In the genomic region with DNA sequence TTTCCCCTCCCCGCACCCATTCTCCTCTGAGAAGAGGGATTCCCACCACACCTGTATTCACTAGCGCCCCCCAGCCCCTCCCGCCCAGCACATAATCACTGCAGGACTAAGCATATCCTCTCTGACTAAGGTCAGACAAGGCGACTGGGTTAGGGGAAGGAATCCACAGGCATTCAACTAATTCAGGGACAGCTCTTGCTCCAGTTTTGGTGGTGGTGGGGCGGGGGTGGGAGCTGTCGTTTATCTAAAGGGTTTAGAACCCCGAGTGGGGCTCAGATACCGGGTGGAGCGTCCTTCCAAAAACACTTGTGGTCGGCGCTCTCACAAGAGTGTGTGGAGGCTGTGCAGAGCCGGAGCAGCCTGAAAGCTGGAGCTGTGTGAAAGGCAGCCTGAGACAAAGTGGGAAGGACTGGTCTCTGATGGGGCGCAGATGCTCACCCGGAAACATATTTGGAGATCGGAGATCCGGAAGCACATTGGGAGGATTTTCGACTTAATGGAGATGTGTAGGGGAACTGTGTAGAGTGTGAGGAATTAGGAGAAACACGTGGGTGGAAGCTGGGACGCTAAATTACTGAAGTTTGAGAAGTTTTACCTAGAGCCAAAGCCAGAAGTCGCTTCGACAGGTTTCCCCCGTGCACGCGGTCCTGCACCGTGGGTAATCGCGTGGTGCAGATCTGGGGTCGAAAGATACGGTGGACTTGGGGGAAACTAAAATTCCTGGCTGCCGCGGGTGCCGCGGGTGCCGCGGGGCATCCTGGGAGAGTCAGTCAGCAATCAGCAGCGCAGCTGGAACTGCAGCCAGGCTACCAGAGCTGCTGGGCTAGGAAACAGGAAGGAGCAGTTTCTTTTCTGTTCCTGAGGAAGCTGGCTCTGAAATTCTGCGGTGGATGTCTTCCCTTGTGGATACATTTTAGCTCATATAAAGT, we compare ENCODE assay signal across 8 mouse cellular contexts. TPM values are rescaled to one million over a fixed set of nuclear protein-coding genes. Genes with fewer than 3 reads are reported as not detected.
DNase-seq lines count a peak whose midpoint lies in the region; ATAC-seq and TF ChIP-seq lines count a peak whose summit lies in the region.

No protein-coding gene starts in this region.

- no peaks in the 10 kb centered on the region for H3K36me3 ChIP-seq in hindbrain, embryonic 15.5 days

- no peak; the same call in 1 of the 2 replicates for TF ChIP-seq CTCF in left cerebral cortex, adult 2 months (IDR thresholded peaks at IDR 0.05)

- H3K4me3 ChIP-seq in hindbrain, embryonic 15.5 days = peak overlapping the region; percentile 53
- H3K4me3 ChIP-seq in left cerebral cortex, adult 2 months = peak overlapping the region; percentile 52

- peak; percentile 48 for DNase-seq in T-cell, adult 2 months (ENCODE audit: low spot score)
- DNase-seq in cerebellum, postnatal 10 days = peak; percentile 72 to 76
- peak; percentile 68 for DNase-seq in gastrocnemius, adult 18-20 months (ENCODE audit: low spot score)
- DNase-seq in left cerebral cortex, adult 2 months (ENCODE audit: extremely low spot score in 1 of 2, low spot score in 2 of 2) = peak; percentile 65 to 69
- DNase-seq in right cerebral cortex, postnatal 14 days = peak; percentile 57
- DNase-seq in yolk sac, embryonic 10.5 days (ENCODE audit: low spot score) = peak; percentile 83

- peak overlapping the region; percentile 58 for H3K9ac ChIP-seq in hindbrain, embryonic 15.5 days

- H3K27ac ChIP-seq in hindbrain, embryonic 15.5 days (replicated peaks) = peak overlapping the region; percentile 77
- H3K27ac ChIP-seq in left cerebral cortex, adult 2 months = peak overlapping the region; percentile 85

- 0% methylated on average over 37 of the region's 37 CpGs for WGBS in hindbrain, embryonic 15.5 days

- peaks cover 17% of the 10 kb centered on the region for H3K4me1 ChIP-seq in hindbrain, embryonic 15.5 days (replicated peaks)

- peak overlapping the region; percentile 84 for H3K4me2 ChIP-seq in hindbrain, embryonic 15.5 days

- no peaks in the 10 kb centered on the region for H3K9me3 ChIP-seq in hindbrain, embryonic 15.5 days

- ATAC-seq in hindbrain, embryonic 15.5 days (ENCODE audit: low FRiP score, low read depth) = peak; percentile 92
- ATAC-seq in megakaryocyte, adult 5-6 weeks (ENCODE audit: poor library complexity, severe bottlenecking) = peak; percentile 97

- H3K27me3 ChIP-seq in hindbrain, embryonic 15.5 days = no peaks in the 10 kb centered on the region

- intact Hi-C loops in left cerebral cortex, adult 2 months (cut with DNase I) = loop anchor here (1.0 kb wide), 3 partner anchors 18 to 244 kb away; a partner anchor contains a TSS

RNA-seq across cellular contexts. Expression of a gene that starts 18.9 kb away (rescaled TPM):
- 1 to 10 TPM; 6.4 to 8.7 TPM for total RNA-seq in gastrocnemius, adult 18-20 months (2021)
- polyA plus RNA-seq in hindbrain, embryonic 15.5 days (2015; fragmentation: Nextera tagmentation; extraction: Ambion mirVana) = 2.2 and 2.3 TPM in 2 replicates
- total RNA-seq in left cerebral cortex, adult 2 months (2021) = 1 to 10 TPM; 6.5 to 6.8 TPM
- total RNA-seq in megakaryocyte, adult 5-6 weeks (2015) = 20.2 and 25.4 TPM in 2 replicates
- 31.0 and 36.1 TPM in 2 replicates for total RNA-seq in megakaryocyte, adult 5-6 weeks (2017)

RNA-seq across cellular contexts. Expression of a gene that starts 27.7 kb away (rescaled TPM):
- total RNA-seq in gastrocnemius, adult 18-20 months (2021) = 1 to 10 TPM; 1.1 to 1.2 TPM
- polyA plus RNA-seq in hindbrain, embryonic 15.5 days (2015; fragmentation: Nextera tagmentation; extraction: Ambion mirVana) = 9.4 and 9.5 TPM in 2 replicates
- total RNA-seq in left cerebral cortex, adult 2 months (2021) = 1 to 10 TPM; 4.0 to 5.1 TPM
- 23.9 and 25.5 TPM in 2 replicates for total RNA-seq in megakaryocyte, adult 5-6 weeks (2015)
- total RNA-seq in megakaryocyte, adult 5-6 weeks (2017) = 13.7 and 16.0 TPM in 2 replicates

RNA-seq across cellular contexts. Expression of a gene that starts 50.3 kb away (rescaled TPM):
- total RNA-seq in gastrocnemius, adult 18-20 months (2021) = 1 to 10 TPM; 2.3 to 3.2 TPM
- polyA plus RNA-seq in hindbrain, embryonic 15.5 days (2015; fragmentation: Nextera tagmentation; extraction: Ambion mirVana) = 19.2 and 20.5 TPM in 2 replicates
- 10 to 100 TPM in 1 of 2 experiments, 1 to 10 TPM in 1; 9.8 to 18.1 TPM for total RNA-seq in left cerebral cortex, adult 2 months (2021)
- 2.0 and 3.4 TPM in 2 replicates for total RNA-seq in megakaryocyte, adult 5-6 weeks (2015)
- 1.8 and 3.0 TPM in 2 replicates for total RNA-seq in megakaryocyte, adult 5-6 weeks (2017)

Comparison
In these comparisons a context has a peak if more than half of its experiments do, and no peak if none do; other contexts are left out.
1. Peak in every context shown above with its lines: DNase-seq, ATAC-seq, H3K4me3 ChIP-seq and H3K27ac ChIP-seq.